Mouse (Mus musculus) stomach, postnatal 0 days (tissue): ENCODE measurements around the gene Nudt15.

ENCODE experiments used
- CTCF ChIP-seq: IDR thresholded peaks from 2 replicates; pipeline ENCODE4 v1.5.1; 2016; ENCODE audit warnings: antibody characterized with exemption, low read depth, mild to moderate bottlenecking, moderate library complexity
- EP300 ChIP-seq: optimal IDR thresholded peaks from 2 replicates; pipeline ENCODE3; 2016; ENCODE audit warnings: antibody characterized with exemption

GRCm38 (mm10) chr14:73475506-73475905 is 72.5 kb downstream of the Nudt15 start:
- TF ChIP-seq EP300 (no peak), CTCF (no peak)
